Comparison of ENCODE assay signal across 8 mouse cellular contexts in the genomic region with DNA sequence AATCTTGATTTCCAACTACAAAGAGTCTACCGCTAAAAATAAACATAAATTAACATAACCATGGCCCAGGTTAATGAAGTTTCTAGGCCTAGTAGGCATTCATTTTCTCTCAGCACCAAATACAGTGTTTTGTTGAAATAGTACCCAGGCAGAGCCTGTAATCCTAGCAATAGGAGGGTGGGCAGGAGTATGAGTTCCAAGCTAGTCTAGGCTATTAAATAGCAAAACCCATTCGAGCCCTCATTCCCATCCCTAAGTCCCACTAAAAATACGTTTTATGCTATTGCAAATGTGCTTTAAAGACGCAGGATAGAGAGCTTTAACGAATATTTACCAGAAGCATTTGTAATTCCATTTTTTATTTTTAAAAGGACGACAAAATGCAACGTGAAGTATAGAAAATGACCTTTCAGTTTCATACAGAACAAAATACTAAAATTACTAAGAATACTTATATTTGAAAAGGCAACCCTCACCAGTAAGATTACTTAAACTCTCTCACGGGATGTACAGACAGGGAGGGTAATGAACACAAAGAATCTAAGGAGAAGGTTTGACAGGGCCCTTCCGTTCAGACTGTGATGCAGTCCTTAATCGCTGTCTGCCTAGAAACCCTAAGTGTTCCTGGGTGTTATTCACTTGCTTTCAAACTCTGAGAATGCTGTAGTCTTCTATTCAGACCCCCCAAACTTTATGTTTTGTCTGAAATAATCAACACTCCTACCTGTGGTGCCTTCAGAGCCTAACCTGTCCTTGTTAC. TPM values are rescaled to one million over a fixed set of nuclear protein-coding genes. Genes with fewer than 3 reads are reported as not detected.
A peak's percentile ranks its signal among the peaks of the same experiment; 100 is the strongest.
DNase-seq lines count a peak whose midpoint lies in the region; ATAC-seq and TF ChIP-seq lines count a peak whose summit lies in the region.

No protein-coding gene starts in this region.

- no peak for TF ChIP-seq CTCF in left cerebral cortex, adult 2 months (IDR thresholded peaks at IDR 0.05)
- TF ChIP-seq CTCF in brain, embryonic 14.5 days (IDR thresholded peaks at IDR 0.05; ENCODE audit: borderline replicate concordance, extremely low read depth, insufficient read depth, insufficient read length) = no peak

- no peak for TF ChIP-seq POLR2A in brain, embryonic 14.5 days (IDR thresholded peaks at IDR 0.05; ENCODE audit: borderline replicate concordance, extremely low read depth, insufficient read depth, insufficient read length, poor library complexity, severe bottlenecking)

- peak overlapping the region; percentile 100 for H3K27ac ChIP-seq in left cerebral cortex, adult 2 months
- H3K27ac ChIP-seq in hindbrain, embryonic 15.5 days (replicated peaks) = peak overlapping the region; percentile 100
- H3K27ac ChIP-seq in midbrain, embryonic 16.5 days (ENCODE audit: low read length) = peak overlapping the region; percentile 100

- peaks cover 41% of the 10 kb centered on the region for H3K4me1 ChIP-seq in hindbrain, embryonic 15.5 days (replicated peaks)
- peaks cover 32% of the 10 kb centered on the region for H3K4me1 ChIP-seq in midbrain, embryonic 16.5 days (ENCODE audit: control insufficient read depth, insufficient read depth, low read length)

- no peaks in the 10 kb centered on the region for H3K27me3 ChIP-seq in hindbrain, embryonic 15.5 days
- H3K27me3 ChIP-seq in midbrain, embryonic 16.5 days (ENCODE audit: control insufficient read depth, insufficient read depth, low read depth, low read length) = no peaks in the 10 kb centered on the region

- H3K36me3 ChIP-seq in hindbrain, embryonic 15.5 days = no peaks in the 10 kb centered on the region
- H3K36me3 ChIP-seq in midbrain, embryonic 16.5 days (ENCODE audit: control insufficient read depth, insufficient read depth, low read length) = no peaks in the 10 kb centered on the region

- H3K4me2 ChIP-seq in hindbrain, embryonic 15.5 days = peak overlapping the region; percentile 85
- peak overlapping the region; percentile 80 for H3K4me2 ChIP-seq in midbrain, embryonic 16.5 days (ENCODE audit: low read length)

- 1% methylated on average over 10 of the region's 10 CpGs for WGBS in hindbrain, embryonic 15.5 days
- 1% methylated on average over 10 of the region's 10 CpGs for WGBS in midbrain, embryonic 16.5 days

- no peaks in the 10 kb centered on the region for H3K9me3 ChIP-seq in hindbrain, embryonic 15.5 days
- H3K9me3 ChIP-seq in midbrain, embryonic 16.5 days (replicated peaks; ENCODE audit: control insufficient read depth, low read length, poor library complexity, severe bottlenecking) = no peaks in the 10 kb centered on the region

- peak overlapping the region; percentile 99 for H3K4me3 ChIP-seq in left cerebral cortex, adult 2 months
- H3K4me3 ChIP-seq in hindbrain, embryonic 15.5 days = peak overlapping the region; percentile 95
- peak overlapping the region; percentile 75 for H3K4me3 ChIP-seq in midbrain, embryonic 16.5 days (ENCODE audit: low read depth, low read length)

- ATAC-seq in hindbrain, embryonic 15.5 days (ENCODE audit: low FRiP score, low read depth) = no peak
- ATAC-seq in midbrain, embryonic 16.5 days = no peak

- no peak for DNase-seq in left cerebral cortex, adult 2 months (ENCODE audit: extremely low spot score in 1 of 2, low spot score in 2 of 2)
- no peak for DNase-seq in left cerebral cortex, postnatal 36 days (ENCODE audit: low spot score in 2 of 2)
- DNase-seq in brain, embryonic 14.5 days (ENCODE audit: low read depth) = peak; percentile 60
- no peak for DNase-seq in adrenal gland, postnatal 14 days
- no peak for DNase-seq in left cerebral cortex, postnatal 14 days (ENCODE audit: low spot score in 2 of 2)
- no peak for DNase-seq in left cerebral cortex, postnatal 25 days (ENCODE audit: low spot score in 2 of 2)

- intact Hi-C loops in left cerebral cortex, adult 2 months (cut with DNase I) = loop anchor here (1.0 kb wide), 1 partner anchor 14 kb away; no protein-coding TSS in a partner anchor
- intact Hi-C loops in left cerebral cortex, postnatal 36 days (cut with DNase I) = loop anchor here (2.0 to 5.0 kb wide), 2 partner anchors 13 to 185 kb away; no protein-coding TSS in a partner anchor
- intact Hi-C loops in left cerebral cortex, postnatal 14 days (cut with DNase I) = loop anchor here (2.0 kb wide), 1 partner anchor 13 kb away; no protein-coding TSS in a partner anchor
- intact Hi-C loops in left cerebral cortex, postnatal 25 days (cut with DNase I) = loop anchor here (2.0 kb wide), 1 partner anchor 13 kb away; no protein-coding TSS in a partner anchor

- peak overlapping the region; percentile 99 for H3K9ac ChIP-seq in hindbrain, embryonic 15.5 days
- peak overlapping the region; percentile 98 for H3K9ac ChIP-seq in midbrain, embryonic 16.5 days (ENCODE audit: low read depth, low read length)

RNA-seq across cellular contexts. Expression of a gene that starts 2.1 kb away (rescaled TPM):
- total RNA-seq in left cerebral cortex, adult 2 months (2021) = 100 to 1,000 TPM; 101 to 102 TPM
- total RNA-seq in left cerebral cortex, postnatal 36 days (2021) = 100 to 1,000 TPM in 1 of 2 experiments, 10 to 100 TPM in 1; 86.5 to 106 TPM
- 44.2 and 75.0 TPM in 2 replicates for polyA plus RNA-seq in brain, embryonic 14.5 days (2012; rRNA removed)
- polyA plus RNA-seq in hindbrain, embryonic 15.5 days (2015; fragmentation: Nextera tagmentation; extraction: Ambion mirVana) = 146 and 152 TPM in 2 replicates
- polyA plus RNA-seq in midbrain, embryonic 16.5 days (2015; fragmentation: Nextera tagmentation; extraction: Ambion mirVana) = 162 and 178 TPM in 2 replicates
- total RNA-seq in adrenal gland, postnatal 14 days (2021) = 64.2 and 77.2 TPM in 2 replicates
- 100 to 1,000 TPM; 103 to 107 TPM for total RNA-seq in left cerebral cortex, postnatal 14 days (2021)
- total RNA-seq in left cerebral cortex, postnatal 25 days (2021) = 10 to 100 TPM; 87.4 to 98.5 TPM
